Mouse (Mus musculus): ENCODE data around the gene Cbx8.

Cbx8 gene

DNA sequence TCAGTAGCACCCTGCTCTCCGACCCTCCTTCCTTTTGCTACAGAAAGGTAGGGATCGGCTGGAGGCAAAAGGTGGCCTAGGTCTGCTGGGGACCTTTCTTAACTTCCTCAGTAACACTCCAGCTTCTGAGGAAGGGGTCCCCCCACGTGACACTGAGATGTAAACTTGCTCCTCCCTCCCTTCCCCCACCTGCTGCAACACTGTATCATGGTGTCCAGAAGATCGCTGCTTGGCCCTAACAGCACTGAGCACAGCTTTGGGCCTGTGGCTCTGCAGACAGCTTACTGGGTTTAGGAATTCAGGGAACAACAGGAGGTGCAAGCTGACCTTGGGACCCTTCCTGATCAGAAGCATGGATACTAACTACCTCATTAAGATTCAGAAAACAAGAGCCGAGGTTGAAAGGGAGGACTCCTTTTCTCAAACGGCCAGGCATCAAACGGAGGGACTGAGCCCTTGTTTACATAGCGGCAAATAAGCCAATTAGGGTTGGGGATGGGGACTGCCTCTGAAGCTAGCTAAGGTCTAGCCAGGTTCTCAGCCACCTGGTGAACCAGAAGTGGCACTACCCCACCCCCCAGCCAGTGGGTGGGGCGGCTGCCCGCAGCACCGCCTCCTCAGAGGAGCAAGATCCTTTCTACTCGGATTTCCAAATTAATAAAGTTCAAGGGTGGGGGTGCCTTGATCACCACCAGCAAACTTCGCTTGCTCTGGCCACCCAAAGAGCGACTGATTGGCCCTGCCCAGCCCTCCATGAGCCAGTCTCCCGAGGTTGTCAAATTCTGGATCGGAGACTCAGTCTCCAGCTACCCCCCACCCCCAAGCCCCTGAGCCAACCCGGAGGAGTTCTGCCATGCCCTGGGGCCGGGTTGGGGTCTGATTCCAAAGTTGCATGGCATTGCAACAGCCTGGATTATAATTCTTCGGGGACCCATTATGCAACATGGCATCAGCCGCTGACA, 42.1 kb upstream of the Cbx8 start:
- no peak for TF ChIP-seq GATA4 (IDR thresholded peaks at IDR 0.05; ENCODE audit: insufficient replicate concordance, low read length)

DNA sequence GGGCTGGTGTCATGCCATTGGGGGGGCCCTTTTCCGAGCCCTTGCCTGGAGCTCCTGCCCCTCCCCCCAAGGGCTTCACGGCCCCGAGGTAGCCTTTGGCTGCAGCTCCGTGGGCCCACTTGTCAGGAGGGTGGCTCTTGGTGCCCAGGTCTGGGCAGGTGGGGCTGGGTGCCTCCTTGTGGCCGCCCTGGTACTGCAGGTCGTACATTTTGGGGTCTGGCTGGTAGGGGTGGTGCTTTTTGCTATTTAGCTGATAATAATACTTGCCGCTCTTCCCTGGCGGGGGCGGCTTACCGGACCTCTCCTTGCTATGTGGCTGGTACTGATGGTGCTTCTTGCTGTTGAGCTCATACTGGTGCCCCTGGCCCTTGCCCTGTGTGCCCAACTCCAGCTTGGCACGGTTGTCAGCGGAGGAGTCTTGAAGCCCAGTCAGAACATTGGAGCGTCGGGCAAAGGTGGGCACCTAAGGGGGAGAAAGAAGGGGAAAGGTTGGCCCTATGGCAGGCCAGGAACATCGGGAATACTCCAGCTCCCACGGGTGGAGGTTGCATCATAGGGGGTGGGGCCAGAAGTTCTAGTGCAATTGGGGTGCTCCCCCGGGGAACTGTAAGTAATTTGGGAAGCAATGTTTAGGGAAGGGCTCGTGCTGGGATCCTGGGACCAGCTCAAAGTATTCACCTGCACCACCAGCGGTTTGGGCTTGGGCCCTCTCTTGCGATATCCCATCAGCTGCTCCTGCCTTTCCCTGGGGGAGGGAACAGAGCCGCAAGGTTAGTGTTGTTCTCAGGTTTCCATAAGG, 41.3 kb upstream of the Cbx8 start:
- no peak for TF ChIP-seq GATA4 (IDR thresholded peaks at IDR 0.05; ENCODE audit: insufficient replicate concordance, low read length)

DNA sequence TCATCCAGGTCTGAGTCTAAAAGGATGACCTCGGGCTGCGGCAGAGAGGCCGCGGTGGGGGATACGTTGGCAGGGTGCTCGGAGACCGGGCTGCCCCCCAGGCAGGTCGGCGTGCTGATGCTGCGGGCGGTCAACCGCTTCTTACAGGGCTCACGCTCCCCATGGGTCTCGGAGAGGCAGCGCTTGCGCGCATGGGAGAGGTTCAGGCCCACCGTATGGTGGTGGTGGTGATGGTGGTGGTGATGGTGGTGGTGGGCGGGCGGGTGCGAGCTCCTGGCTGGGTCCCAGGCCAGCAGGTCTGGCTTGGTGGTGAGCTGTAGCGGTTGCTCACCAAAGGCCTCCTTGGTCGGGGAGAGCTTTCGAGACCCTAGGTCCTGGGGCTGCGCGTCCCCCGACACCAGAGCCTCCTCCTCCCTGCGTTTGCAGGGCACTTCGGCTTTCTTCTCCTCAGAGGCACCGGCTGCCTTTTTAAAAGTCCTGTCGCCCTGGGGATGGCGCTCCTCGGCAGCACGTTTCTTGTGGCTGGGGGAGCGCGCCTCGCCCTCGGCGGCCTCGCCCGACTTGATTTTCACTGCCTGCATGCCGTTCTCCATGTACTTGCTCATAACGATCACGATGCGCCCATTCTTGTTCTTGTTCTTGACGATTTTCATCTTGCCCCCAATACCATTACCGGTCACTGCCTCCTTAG, 40.5 kb upstream of the Cbx8 start:
- TF ChIP-seq GATA4 (IDR thresholded peaks at IDR 0.05; ENCODE audit: insufficient replicate concordance, low read length): no peak

DNA sequence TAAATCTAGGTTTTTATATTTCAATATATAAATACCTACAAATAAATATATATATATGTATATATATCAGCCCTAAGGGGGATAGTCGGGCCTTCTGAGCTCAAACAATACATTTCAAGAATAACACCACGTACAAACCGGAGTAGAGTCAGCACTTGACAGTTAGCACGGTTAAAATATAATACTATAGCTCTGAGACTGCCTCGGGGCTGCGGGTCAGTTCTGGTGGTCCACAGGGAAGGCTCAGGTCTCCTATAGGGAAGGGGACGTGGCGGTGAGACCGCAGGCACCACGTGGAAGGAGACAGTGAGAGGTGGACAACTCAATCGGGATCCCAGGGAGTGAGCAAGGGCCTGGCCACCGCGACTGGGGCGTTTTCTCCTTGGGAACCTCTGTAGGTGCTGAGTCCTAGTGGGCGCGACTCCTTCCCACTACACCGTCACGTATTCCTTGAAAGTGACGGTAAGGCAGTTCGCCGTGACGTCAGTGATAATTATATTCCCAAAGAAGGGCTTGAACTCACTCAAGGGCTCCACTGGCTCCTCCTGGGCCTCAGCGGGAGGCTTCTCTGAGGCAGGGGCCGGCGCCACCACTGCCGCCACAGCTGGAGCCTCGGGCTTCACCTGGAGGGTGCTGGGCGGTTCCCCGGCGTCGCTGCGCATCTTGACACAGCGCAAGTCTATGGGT, 39.8 kb upstream of the Cbx8 start:
- no peak for TF ChIP-seq GATA4 (IDR thresholded peaks at IDR 0.05; ENCODE audit: insufficient replicate concordance, low read length)

DNA sequence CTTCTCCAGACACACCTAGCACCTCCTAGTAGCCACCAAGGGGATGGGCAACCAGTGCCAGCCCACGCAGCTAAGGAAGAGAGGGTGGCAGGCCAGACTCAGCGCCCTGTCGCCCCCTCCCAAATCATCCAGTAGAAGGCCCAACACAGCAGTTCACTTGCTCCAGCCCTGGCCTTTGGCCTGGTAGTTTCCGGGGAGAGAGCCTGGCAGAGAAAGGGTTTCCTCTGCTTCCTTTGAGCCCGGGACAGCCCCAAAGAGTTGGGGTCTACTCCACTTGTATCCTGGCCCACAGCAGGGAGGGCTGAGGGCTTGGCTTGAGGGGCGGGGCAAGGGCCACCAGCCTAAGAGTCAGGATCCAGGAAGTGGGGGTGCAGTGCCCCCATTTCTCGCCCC, 38.7 kb upstream of the Cbx8 start:
- no peak for TF ChIP-seq GATA4 (IDR thresholded peaks at IDR 0.05; ENCODE audit: insufficient replicate concordance, low read length)

DNA sequence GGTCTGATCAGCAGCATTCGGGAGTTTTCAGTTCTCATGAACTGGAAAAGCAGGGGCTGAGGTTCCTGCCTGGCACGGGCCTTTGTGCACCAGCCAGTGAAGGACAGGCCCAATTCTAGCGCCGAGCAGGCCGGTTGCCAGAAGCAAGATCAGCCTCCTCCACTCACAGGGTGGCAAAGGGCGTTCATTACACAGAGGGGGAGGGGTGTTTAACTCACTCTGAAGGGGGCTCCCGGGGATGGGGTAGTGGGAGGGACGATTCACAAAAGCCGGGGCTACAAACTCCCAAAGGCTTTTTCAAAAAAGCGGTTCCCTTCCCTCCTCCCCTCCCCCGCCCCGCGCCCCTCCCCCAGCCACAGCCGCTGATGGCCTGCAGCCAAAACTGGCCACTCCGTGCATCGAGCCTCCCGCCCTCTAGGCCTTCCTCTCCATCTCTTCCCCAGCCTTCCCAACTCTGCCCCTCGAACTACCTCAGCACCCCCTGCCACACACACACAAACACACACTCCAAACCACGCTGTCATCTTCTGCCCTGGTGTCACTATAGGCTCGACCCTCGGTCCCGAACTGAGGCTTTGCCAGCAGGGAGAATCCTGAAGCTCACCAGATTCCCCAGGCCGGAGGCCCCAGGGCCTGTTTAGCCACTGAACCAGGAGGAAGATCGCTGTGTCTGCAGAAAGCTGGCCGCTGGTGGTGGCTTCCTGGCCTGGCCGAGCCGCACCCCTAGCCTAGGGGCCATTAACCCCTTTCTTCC, 38.1 kb upstream of the Cbx8 start:
- no peak for TF ChIP-seq GATA4 (IDR thresholded peaks at IDR 0.05; ENCODE audit: insufficient replicate concordance, low read length)

DNA sequence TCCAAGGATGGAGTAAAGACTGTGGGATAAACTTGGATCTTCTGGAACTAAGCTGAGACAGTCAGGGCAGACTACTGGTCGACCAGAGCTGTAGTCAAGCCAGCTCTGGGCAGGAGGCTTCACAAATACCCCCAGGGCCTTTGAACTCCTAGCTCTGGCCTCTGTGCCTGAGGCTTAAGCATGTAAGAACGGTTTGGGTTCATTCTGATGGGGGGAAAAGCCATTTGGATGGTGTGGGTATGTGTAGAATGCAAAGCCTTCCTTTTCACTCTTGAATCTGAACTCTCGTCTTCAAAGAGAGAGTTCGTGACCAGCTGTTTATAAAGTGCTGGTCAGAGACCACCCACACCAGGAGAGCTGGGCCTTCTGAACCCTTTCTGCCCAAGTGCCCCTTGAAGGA, 37.0 kb upstream of the Cbx8 start:
- no peak for TF ChIP-seq GATA4 (IDR thresholded peaks at IDR 0.05; ENCODE audit: insufficient replicate concordance, low read length)

DNA sequence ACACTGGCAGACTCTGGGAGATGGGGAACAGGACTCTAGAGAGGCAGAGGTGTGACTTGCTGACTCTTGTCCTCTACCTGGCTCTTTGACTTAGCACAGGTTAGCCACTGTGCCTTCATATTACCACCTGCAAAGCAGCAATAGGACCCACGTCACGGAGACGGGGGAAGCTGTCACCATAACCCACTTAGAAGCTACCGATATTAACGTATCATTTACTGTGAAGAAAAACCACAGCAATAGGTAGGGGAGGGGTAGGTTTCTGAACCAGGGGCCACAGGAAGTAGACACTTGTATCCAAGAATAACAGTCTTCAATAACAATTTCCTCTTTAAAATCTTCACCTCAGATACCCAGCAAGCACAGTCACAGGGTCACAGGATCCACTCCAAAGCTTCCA, 35.0 kb upstream of the Cbx8 start:
- no peak for TF ChIP-seq GATA4 (IDR thresholded peaks at IDR 0.05; ENCODE audit: insufficient replicate concordance, low read length)

DNA sequence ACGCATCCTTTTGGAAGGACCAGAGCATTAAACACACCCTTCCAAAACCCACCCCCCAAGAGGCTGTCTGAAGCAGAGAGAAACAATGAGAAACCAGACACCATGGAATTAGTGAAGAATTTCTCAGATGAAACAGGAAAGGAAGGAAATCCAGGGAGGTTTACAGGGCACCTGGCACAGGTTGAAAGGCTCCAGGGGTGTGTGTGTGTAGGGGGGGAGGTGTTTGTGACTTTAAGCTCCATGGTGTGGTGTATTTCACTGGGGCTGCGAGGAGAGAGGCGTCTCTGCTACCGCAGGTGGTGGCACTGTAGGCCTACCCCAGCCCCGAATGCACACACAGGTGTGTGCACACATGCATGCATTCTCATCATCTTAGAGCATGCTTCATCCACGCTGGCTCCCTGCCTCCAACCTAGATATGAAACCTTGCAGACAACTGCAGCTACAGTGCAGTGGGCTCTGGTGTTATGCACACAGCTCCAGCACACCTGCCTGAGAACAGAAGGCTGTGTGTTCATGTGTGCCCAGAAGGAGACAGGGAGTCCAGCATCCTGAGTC, 33.2 kb upstream of the Cbx8 start:
- no peak for TF ChIP-seq GATA4 (IDR thresholded peaks at IDR 0.05; ENCODE audit: insufficient replicate concordance, low read length)

DNA sequence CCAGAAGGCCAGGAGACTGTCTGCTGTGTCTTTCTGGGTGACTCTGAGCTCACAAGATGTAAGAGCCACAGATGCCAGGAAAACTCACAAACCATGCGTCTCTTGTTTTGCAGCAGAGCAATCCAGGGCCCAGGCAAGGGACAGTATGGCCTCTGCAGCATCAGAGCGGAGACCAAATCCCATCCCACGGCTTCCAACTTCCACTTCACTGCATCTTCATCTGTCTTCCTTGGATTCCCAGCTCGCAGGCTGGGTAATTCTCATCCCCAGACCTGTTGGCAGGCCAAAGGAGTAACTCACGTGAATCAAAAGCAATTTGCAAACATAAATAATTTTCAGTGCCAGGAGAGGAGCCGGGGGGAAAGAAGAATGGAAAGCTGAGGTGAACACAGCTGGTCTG, 32.2 kb upstream of the Cbx8 start:
- no peak for TF ChIP-seq GATA4 (IDR thresholded peaks at IDR 0.05; ENCODE audit: insufficient replicate concordance, low read length)

DNA sequence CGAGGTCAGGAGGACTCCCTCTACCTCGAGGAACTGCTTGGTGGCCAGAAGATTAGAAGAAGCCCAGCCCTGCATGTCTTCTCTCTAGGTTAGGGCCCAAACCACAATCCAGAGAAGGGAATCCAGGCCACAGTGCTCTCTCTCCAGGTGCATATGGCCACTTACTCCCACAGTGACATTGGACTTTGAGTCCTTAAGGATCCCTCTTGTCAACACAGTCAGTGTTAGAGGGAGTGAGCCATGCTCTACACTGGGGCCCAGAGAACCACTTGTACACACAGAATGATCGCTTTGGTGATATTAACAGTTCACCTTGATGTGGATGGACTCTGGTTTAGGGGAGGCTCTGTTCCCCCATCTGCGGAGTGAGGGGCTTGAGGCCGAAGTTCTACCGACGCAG, 31.5 kb upstream of the Cbx8 start:
- no peak for TF ChIP-seq GATA4 (IDR thresholded peaks at IDR 0.05; ENCODE audit: insufficient replicate concordance, low read length)

DNA sequence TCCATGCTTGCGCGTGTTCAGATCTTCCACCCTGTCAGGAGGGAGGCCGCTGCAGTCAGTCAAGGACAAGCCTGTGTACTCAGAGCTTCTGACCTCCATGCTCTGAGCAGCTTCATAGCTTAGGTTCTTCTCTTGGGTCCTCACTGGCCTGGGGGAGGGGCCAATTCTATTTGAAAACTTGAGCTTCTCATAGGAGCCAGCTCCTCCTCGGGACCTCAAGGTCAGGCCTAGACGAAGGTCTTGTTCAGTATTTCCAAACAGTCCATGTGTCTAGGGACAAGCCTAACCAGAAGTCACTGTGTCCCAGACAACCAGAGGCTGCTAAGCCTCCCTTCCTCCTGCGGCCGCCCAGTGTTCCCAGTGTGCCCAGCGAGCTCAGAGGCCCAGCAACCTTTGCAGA, 26.1 kb upstream of the Cbx8 start:
- no peak for TF ChIP-seq GATA4 (IDR thresholded peaks at IDR 0.05; ENCODE audit: insufficient replicate concordance, low read length)

DNA sequence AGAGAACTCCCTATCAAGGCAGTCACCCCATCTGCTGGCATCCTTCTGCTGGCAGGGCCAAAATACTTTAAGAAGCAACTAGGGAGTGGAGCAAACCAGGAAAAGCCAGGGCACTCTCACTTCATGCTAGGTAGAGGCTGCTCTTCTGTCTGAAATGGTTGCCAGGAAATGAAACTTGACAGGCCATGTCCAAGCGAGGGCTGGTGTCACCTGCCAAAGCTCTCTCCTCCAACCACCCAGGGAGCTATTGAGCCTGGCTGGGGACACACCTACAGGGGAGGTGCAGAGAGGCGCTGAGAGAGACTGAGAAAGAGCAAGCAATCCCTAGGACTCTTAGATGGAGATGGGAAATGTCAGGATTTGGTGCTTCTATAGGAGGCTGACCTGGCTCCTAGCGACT, 18.5 kb upstream of the Cbx8 start:
- TF ChIP-seq GATA4 (IDR thresholded peaks at IDR 0.05; ENCODE audit: insufficient replicate concordance, low read length): no peak
